Mouse (Mus musculus) intestine, embryonic 14.5 days (tissue): ENCODE measurements around the gene Arid1b. TPM values are rescaled to one million over a fixed set of nuclear protein-coding genes. Genes with fewer than 3 reads are reported as not detected.
A peak's percentile ranks its signal among the peaks of the same experiment; 100 is the strongest.

Experiments used
- ATAC-seq: fragments of 200-750 bp; cut with Nextera tagmentation; replicated peaks from 2 replicates; pipeline ENCODE4 v1.8.0; 2017; ENCODE audit warnings: low read depth, moderate number of reproducible peaks, moderate TSS enrichment, moderate library complexity; ENCODE audit not compliant: low FRiP score, low TSS enrichment
- DNase-seq: peaks from one replicate; pipeline ENCODE4 v3.0.0-alpha.2; 2018; ENCODE audit warnings: low spot score
- H3K27ac ChIP-seq: fragments of 300-500 bp; sonication (generic); 2 replicates; pipeline ENCODE4 v1.5.1; 2014; ENCODE audit warnings: low read depth, mild to moderate bottlenecking, control low read depth
- H3K27me3 ChIP-seq: fragments of 300-500 bp; sonication (generic); replicated peaks from 2 replicates; pipeline ENCODE4 v1.6.1; 2014; ENCODE audit warnings: low read length, control low read depth; ENCODE audit not compliant: control insufficient read depth, insufficient read depth
- H3K36me3 ChIP-seq: fragments of 300-500 bp; sonication (generic); 2 replicates; pipeline ENCODE4 v1.6.1; 2014; ENCODE audit warnings: low read length, control low read depth; ENCODE audit not compliant: control insufficient read depth, insufficient read depth
- H3K4me1 ChIP-seq: fragments of 300-500 bp; sonication (generic); replicated peaks from 2 replicates; pipeline ENCODE4 v1.6.1; 2014; ENCODE audit warnings: low read length, control low read depth, mixed read lengths; ENCODE audit not compliant: control insufficient read depth, insufficient read depth
- H3K4me2 ChIP-seq: fragments of 300-500 bp; sonication (generic); 2 replicates; pipeline ENCODE4 v1.6.1; 2014; ENCODE audit warnings: low read length
- H3K4me3 ChIP-seq: fragments of 300-500 bp; sonication (generic); 2 replicates; pipeline ENCODE4 v1.5.1; 2014; ENCODE audit warnings: low read depth, low read length, control low read depth, mixed read lengths
- H3K9ac ChIP-seq: fragments of 300-500 bp; sonication (generic); 2 replicates; pipeline ENCODE4 v1.6.1; 2014; ENCODE audit warnings: mild to moderate bottlenecking, low read length
- H3K9me3 ChIP-seq: fragments of 300-500 bp; sonication (generic); 2 replicates; pipeline ENCODE4 v1.6.1; 2016; ENCODE audit warnings: low read length, control low read depth; ENCODE audit not compliant: control insufficient read depth
- WGBS: fragments of 180-500 bp; shearing (Covaris S2); extraction: QIAGEN DNeasy Blood & Tissue Kit; methylation state at CpG from one replicate; pipeline ENCODE4 v1.1.7; 2014; 5-methylcytosine and 5-hydroxymethylcytosine counted together
- polyA plus RNA-seq: library from polyadenylated mRNA; unstranded; fragments of >200 nt; fragmentation: Nextera tagmentation; extraction: Ambion mirVana; gene quantifications from 2 replicates; pipeline ENCODE4 v1.2.1, GENCODE M21; 2014

Gene Arid1b
- polyA plus RNA-seq, 1 experiment from 2014 or later = 16.4 TPM

- Histone ChIP-seq H3K36me3 (no peaks in the 10 kb centered on the region), H3K4me2 (no peak overlapping the region), H3K9me3 (no peaks in the 10 kb centered on the region), H3K4me1 (peaks cover 70% of the 10 kb centered on the region), H3K4me3 (no peak overlapping the region), H3K9ac (no peak overlapping the region), H3K27ac (peak overlapping the region; percentile 75), H3K27me3 (no peaks in the 10 kb centered on the region)
- ATAC-seq (no peak), DNase-seq (no peak)
- WGBS = 62% methylated on average over 9 of the region's 9 CpGs
Observed at GRCm38 (mm10) chr17:5059092-5059601, 65.0 kb downstream of the Arid1b start.

GRCm38 (mm10) chr17:5060515-5061084 lies 66.5 kb downstream of the Arid1b start:
- peaks cover 64% of the 10 kb centered on the region for H3K4me1 ChIP-seq
- ATAC-seq = no peak
- no peaks in the 10 kb centered on the region for H3K36me3 ChIP-seq
- no peak for DNase-seq
- no peak overlapping the region for H3K27ac ChIP-seq
- no peak overlapping the region for H3K9ac ChIP-seq
- WGBS = 66% methylated on average over 5 of the region's 5 CpGs
- H3K4me2 ChIP-seq = no peak overlapping the region
- no peaks in the 10 kb centered on the region for H3K9me3 ChIP-seq
- no peak overlapping the region for H3K4me3 ChIP-seq
- H3K27me3 ChIP-seq = no peaks in the 10 kb centered on the region

GRCm38 (mm10) chr17:5061183-5061582 lies 67.1 kb downstream of the Arid1b start:
- DNase-seq (no peak), ATAC-seq (no peak)
- H3K4me3 ChIP-seq = no peak overlapping the region
- H3K36me3 ChIP-seq = no peaks in the 10 kb centered on the region
- no peaks in the 10 kb centered on the region for H3K27me3 ChIP-seq
- no peak overlapping the region for H3K9ac ChIP-seq
- no peak overlapping the region for H3K27ac ChIP-seq
- H3K4me1 ChIP-seq = peaks cover 59% of the 10 kb centered on the region
- H3K9me3 ChIP-seq = no peaks in the 10 kb centered on the region
- WGBS = 78% methylated on average over 3 of the region's 3 CpGs
- no peak overlapping the region for H3K4me2 ChIP-seq

GRCm38 (mm10) chr17:5061593-5061992 lies 67.5 kb downstream of the Arid1b start:
- WGBS = 51% methylated on average over 5 of the region's 5 CpGs
- DNase-seq = no peak
- peaks cover 56% of the 10 kb centered on the region for H3K4me1 ChIP-seq
- no peak for ATAC-seq
- no peak overlapping the region for H3K4me3 ChIP-seq
- no peak overlapping the region for H3K9ac ChIP-seq
- H3K4me2 ChIP-seq = no peak overlapping the region
- no peaks in the 10 kb centered on the region for H3K36me3 ChIP-seq
- no peak overlapping the region for H3K27ac ChIP-seq
- no peaks in the 10 kb centered on the region for H3K27me3 ChIP-seq
- no peaks in the 10 kb centered on the region for H3K9me3 ChIP-seq

- no peak overlapping the region for H3K4me3 ChIP-seq
- no peak for DNase-seq
- no peaks in the 10 kb centered on the region for H3K27me3 ChIP-seq
- no peak overlapping the region for H3K9ac ChIP-seq
- 86% methylated on average over 9 of the region's 9 CpGs for WGBS
- no peaks in the 10 kb centered on the region for H3K36me3 ChIP-seq
- ATAC-seq = no peak
- no peak overlapping the region for H3K27ac ChIP-seq
- no peaks in the 10 kb centered on the region for H3K9me3 ChIP-seq
- H3K4me2 ChIP-seq = no peak overlapping the region
- peaks cover 52% of the 10 kb centered on the region for H3K4me1 ChIP-seq
Observed at GRCm38 (mm10) chr17:5063471-5064176, 69.5 kb downstream of the Arid1b start.

DNA sequence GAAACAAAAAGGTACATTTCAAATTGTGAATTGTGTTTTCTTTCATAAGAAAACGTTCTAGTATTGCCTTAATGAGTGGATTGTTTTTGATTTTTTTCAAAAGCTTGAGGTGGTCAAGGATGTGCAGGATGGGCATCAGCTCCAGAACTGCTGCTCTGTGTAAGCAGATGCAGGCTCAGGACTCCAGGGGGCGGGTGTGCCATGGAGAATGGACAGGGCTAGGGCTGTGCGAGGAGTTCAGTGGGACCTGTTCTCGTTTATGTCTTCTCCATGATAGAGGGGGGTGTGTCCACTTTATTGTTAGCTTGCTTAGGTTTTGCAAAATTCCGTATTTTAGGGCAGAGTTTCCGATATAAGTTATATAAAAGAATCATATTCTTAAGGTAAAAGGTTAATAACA lies 70.6 kb downstream of the Arid1b start:
- Histone ChIP-seq H3K9ac (no peak overlapping the region), H3K4me1 (peaks cover 50% of the 10 kb centered on the region), H3K27me3 (no peaks in the 10 kb centered on the region), H3K27ac (no peak overlapping the region), H3K4me3 (no peak overlapping the region), H3K4me2 (no peak overlapping the region), H3K36me3 (no peaks in the 10 kb centered on the region), H3K9me3 (no peaks in the 10 kb centered on the region)
- no peak for ATAC-seq
- WGBS = 64% methylated on average over 6 of the region's 6 CpGs
- DNase-seq = no peak

- no peak for ATAC-seq
Observed at GRCm38 (mm10) chr17:5065270-5065669, 71.1 kb downstream of the Arid1b start.

DNA sequence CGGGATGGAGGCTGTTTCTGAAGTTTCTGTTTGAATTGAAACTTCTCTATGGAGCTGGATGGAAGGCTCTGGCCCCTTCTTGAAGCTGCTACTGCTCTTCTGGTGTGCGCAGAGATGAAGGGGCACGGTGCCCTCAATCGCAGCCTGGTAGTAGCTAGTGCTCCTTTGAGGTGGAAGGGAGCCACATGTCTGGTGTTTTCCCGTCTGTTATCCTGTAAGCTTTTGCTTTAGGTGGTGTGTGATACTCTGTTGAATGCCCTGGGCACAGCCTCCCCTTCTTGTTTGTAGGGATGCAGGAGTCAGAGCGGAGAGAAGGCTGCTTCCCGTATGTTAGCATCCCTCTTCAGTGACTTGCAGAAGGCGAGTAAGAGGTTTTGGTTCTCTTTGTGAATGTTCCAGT lies 72.7 kb downstream of the Arid1b start:
- Histone ChIP-seq H3K4me3 (no peak overlapping the region), H3K9me3 (no peaks in the 10 kb centered on the region), H3K27ac (no peak overlapping the region), H3K27me3 (no peaks in the 10 kb centered on the region), H3K4me1 (peaks cover 38% of the 10 kb centered on the region; the same call in 1 of the 2 replicates), H3K36me3 (no peaks in the 10 kb centered on the region), H3K4me2 (no peak overlapping the region), H3K9ac (no peak overlapping the region)
- no peak for ATAC-seq
- no peak for DNase-seq
- WGBS = 81% methylated on average over 8 of the region's 8 CpGs

More at GRCm38 (mm10) chr17:5065270-5065669, 71.1 kb downstream of the Arid1b start:
- Histone ChIP-seq H3K27ac (no peak overlapping the region), H3K4me2 (no peak overlapping the region), H3K9ac (no peak overlapping the region), H3K9me3 (no peaks in the 10 kb centered on the region), H3K4me1 (peaks cover 47% of the 10 kb centered on the region), H3K27me3 (no peaks in the 10 kb centered on the region), H3K4me3 (no peak overlapping the region), H3K36me3 (no peaks in the 10 kb centered on the region)
- DNase-seq = no peak
- 74% methylated on average over 6 of the region's 6 CpGs for WGBS

DNA sequence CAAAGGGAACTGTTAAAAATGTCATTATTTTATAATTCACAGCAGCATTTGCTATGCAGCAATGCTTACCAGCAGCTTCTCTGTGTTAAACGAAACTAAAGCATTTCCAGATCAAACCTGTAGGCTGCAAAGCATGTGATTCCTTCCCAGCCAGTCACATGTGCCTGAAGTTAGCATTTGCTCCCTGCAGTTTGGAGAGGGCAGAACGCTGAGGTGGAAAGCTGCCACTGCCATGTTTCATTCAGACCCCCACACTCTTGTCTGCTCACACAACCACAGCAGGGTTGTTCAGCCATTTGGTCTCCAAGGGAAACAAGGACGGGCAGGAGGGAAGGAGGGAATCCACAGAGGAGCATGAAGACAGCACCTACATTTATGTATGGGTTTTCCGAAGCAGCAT lies 73.1 kb downstream of the Arid1b start:
- Histone ChIP-seq H3K27ac (no peak overlapping the region), H3K4me3 (no peak overlapping the region), H3K36me3 (no peaks in the 10 kb centered on the region), H3K27me3 (no peaks in the 10 kb centered on the region), H3K9me3 (no peaks in the 10 kb centered on the region), H3K4me1 (peaks cover 36% of the 10 kb centered on the region; the same call in 1 of the 2 replicates), H3K9ac (no peak overlapping the region), H3K4me2 (no peak overlapping the region)
- ATAC-seq (no peak), DNase-seq (no peak)
- 52% methylated on average over 4 of the region's 4 CpGs for WGBS
